Mouse (Mus musculus) liver, embryonic 14.5 days (tissue): ENCODE results near the gene Ccdc42.

ENCODE experiments used
- CTCF ChIP-seq: IDR thresholded peaks from 2 replicates; pipeline ENCODE4 v1.5.1; 2016; ENCODE audit warnings: antibody characterized with exemption, low read depth, control low read depth
- EP300 ChIP-seq: IDR thresholded peaks from 2 replicates; pipeline ENCODE4 v1.6.1; 2016; ENCODE audit warnings: antibody characterized with exemption, low read depth

- TF ChIP-seq EP300 (no peak), CTCF (no peak)
Observed at GRCm38 (mm10) chr11:68570861-68571260, 16.0 kb upstream of the Ccdc42 start.
